Mouse (Mus musculus) cortical plate, adult 2 months (tissue): ENCODE data around the gene Spsb3.

ENCODE experiments used
- CTCF ChIP-seq: fragments of 200-500 bp; IDR thresholded peaks from 2 replicates; pipeline ENCODE4 v1.5.1; 2011; ENCODE audit warnings: mild to moderate bottlenecking, control low read depth, low read length; ENCODE audit not compliant: insufficient read depth; ENCODE audit errors: extremely low read depth
- POLR2A ChIP-seq: fragments of 200-500 bp; IDR thresholded peaks from 2 replicates; pipeline ENCODE4 v1.6.1; 2011; ENCODE audit warnings: mild to moderate bottlenecking, low read length, control low read depth; ENCODE audit not compliant: insufficient read depth; ENCODE audit errors: extremely low read depth

GRCm38 (mm10) chr17:24857831-24858470, 28.5 kb upstream of the Spsb3 start:
- no peak for TF ChIP-seq CTCF
- TF ChIP-seq POLR2A = no peak
